Mouse (Mus musculus) heart, postnatal 0 days (tissue): ENCODE measurements at regions not wholly inside any gene's neighbourhood (a gene's known extent, or its start where the extent isn't known, plus 50 kb on each side); places are given as distances from the start of the nearest gene placed in this dataset.
A peak's percentile ranks its signal among the peaks of the same experiment; 100 is the strongest.

Experiments
- ATAC-seq: fragments of 200-750 bp; cut with Nextera tagmentation; 2 replicates; pipeline ENCODE4 v1.8.0; 2017; ENCODE audit warnings: low read depth, moderate number of reproducible peaks, moderate library complexity; ENCODE audit not compliant: insufficient read depth
- DNase-seq: peaks from one replicate; pipeline ENCODE4 v3.0.0-alpha.2; 2016; ENCODE audit warnings: low spot score
- H3K27ac ChIP-seq: fragments of 300-500 bp; sonication (generic); 2 replicates; pipeline ENCODE4 v1.5.1; 2014; ENCODE audit warnings: low read depth, mild to moderate bottlenecking
- H3K27me3 ChIP-seq: fragments of 300-500 bp; sonication (generic); 2 replicates; pipeline ENCODE4 v1.6.1; 2014; ENCODE audit warnings: low read length, mixed read lengths; ENCODE audit not compliant: control insufficient read depth, insufficient read depth
- H3K36me3 ChIP-seq: fragments of 300-500 bp; sonication (generic); replicated peaks from 2 replicates; pipeline ENCODE4 v1.6.1; 2014; ENCODE audit warnings: low read length, mixed read lengths; ENCODE audit not compliant: control insufficient read depth, insufficient read depth
- H3K4me1 ChIP-seq: fragments of 300-500 bp; sonication (generic); 2 replicates; pipeline ENCODE4 v1.6.1; 2014; ENCODE audit warnings: antibody characterized with exemption; ENCODE audit not compliant: control insufficient read depth, insufficient read depth
- H3K4me2 ChIP-seq: fragments of 300-500 bp; sonication (generic); 2 replicates; pipeline ENCODE4 v1.6.1; 2014; ENCODE audit warnings: low read depth, mild to moderate bottlenecking, low read length, moderate library complexity
- H3K4me3 ChIP-seq: fragments of 300-500 bp; sonication (generic); 2 replicates; pipeline ENCODE4 v1.5.1; 2014; ENCODE audit warnings: low read depth, low read length
- H3K9ac ChIP-seq: fragments of 300-500 bp; sonication (generic); replicated peaks from 2 replicates; pipeline ENCODE4 v1.6.1; 2014; ENCODE audit warnings: low read depth, low read length, mixed read lengths
- H3K9me3 ChIP-seq: fragments of 300-500 bp; sonication (generic); replicated peaks from 2 replicates; pipeline ENCODE4 v1.6.1; 2016; ENCODE audit warnings: low read length; ENCODE audit not compliant: control insufficient read depth
- CTCF ChIP-seq: IDR thresholded peaks from 2 replicates; pipeline ENCODE4 v1.5.1; 2016; ENCODE audit warnings: antibody characterized with exemption, control low read depth, low read depth
- EP300 ChIP-seq: IDR thresholded peaks from 2 replicates; pipeline ENCODE4 v1.6.1; 2016; ENCODE audit warnings: antibody characterized with exemption, low read depth
- WGBS: fragments of 180-500 bp; shearing (Covaris S2); extraction: QIAGEN DNeasy Blood & Tissue Kit; methylation state at CpG from one replicate; pipeline ENCODE4 v1.1.7; 2014; 5-methylcytosine and 5-hydroxymethylcytosine counted together

DNA sequence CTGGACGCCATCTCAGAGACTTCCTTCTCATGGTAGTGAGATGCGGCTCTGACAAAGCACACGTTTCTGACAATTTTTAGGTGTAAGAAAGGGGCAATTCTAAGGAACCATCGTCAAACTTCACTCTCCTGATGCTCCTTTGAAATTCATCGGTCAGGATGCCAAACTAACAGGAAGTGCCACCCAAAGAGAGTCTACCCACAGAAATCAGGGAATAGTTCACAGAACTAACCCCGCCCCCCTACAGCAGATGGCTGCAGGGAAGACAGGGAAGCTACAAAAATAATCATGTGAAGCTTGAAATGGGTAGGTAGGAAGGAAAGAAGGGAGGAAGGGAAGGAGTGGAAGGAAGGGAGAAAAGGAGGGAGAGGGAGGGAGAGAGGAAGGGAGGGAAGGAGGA is 240.1 kb upstream of the Eif4g2 start:
- H3K4me1 ChIP-seq, result no peaks in the 10 kb centered on the region
- 77% methylated on average over 6 of the region's 6 CpGs for WGBS

DNA sequence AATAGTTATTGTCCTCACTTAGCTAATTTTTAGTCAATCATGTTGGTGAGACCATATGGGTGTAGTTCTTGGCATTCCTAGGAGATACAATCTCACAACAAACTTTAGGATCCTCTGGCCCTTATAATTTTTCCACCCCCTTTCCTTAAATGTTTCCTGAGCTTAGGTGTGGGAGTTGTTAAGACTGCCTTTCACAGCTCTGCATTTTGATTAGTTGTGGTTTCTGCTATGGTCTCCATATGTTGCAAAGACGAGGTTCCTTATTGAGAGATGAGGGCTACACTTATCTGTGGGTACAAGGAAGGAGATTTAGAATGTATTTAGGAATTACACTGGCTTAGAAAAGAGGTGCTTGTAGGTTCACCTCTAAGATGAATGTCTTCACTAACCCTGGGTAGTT is 237.1 kb upstream of the Eif4g2 start:
- TF ChIP-seq EP300 (no peak), CTCF (no peak)
- H3K36me3 ChIP-seq, result no peaks in the 10 kb centered on the region
- H3K27ac ChIP-seq, result no peak overlapping the region
- no peak for ATAC-seq
- 67% methylated on average over 1 of the region's 1 CpGs for WGBS
- H3K9me3 ChIP-seq, result no peaks in the 10 kb centered on the region
- DNase-seq, result no peak
- H3K27me3 ChIP-seq, result no peaks in the 10 kb centered on the region
- H3K4me1 ChIP-seq, result no peaks in the 10 kb centered on the region
- no peak overlapping the region for H3K9ac ChIP-seq
- no peak overlapping the region for H3K4me3 ChIP-seq
- H3K4me2 ChIP-seq, result no peak overlapping the region

More for the DNA sequence above, 240.1 kb upstream of the Eif4g2 start:
- Histone ChIP-seq H3K4me3 (no peak overlapping the region), H3K9ac (no peak overlapping the region), H3K27me3 (no peaks in the 10 kb centered on the region), H3K36me3 (no peaks in the 10 kb centered on the region), H3K27ac (no peak overlapping the region), H3K9me3 (0 out of 2 replicates have a peak, but pooled peaks cover 6% of the 10 kb centered on the region), H3K4me2 (no peak overlapping the region)
- DNase-seq, result no peak
- no peak for ATAC-seq
- TF ChIP-seq EP300 (no peak), CTCF (no peak)

DNA sequence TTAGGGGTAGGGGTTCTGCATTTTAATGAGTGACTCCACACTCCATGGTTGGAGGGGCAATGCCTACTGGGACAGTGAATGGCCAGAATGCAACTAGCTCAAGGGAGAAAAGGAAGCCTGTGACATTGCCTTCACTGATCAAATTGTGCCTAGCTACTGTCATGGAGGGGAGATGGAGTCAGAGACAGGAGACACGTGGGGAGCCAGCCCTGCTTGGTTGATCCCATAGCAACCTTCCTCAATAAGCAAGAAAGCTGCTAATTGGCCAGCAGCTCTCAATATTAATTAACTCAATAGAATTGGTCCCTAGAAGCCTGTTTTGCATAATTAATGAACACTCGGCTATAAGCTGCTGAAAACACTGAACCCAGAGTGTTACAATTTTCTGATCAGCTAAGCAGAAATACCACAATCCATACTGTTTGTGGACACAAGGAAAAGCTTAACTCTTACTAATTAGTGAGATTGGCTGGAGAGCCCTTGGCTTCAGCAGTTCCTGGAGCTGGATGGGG is 233.7 kb upstream of the Eif4g2 start:
- no peaks in the 10 kb centered on the region for H3K27me3 ChIP-seq
- no peak for ATAC-seq
- WGBS, result 72% methylated on average over 2 of the region's 2 CpGs
- no peak for DNase-seq
- TF ChIP-seq EP300 (no peak), CTCF (no peak)
- H3K4me3 ChIP-seq, result no peak overlapping the region
- H3K9me3 ChIP-seq, result peaks cover 4% of the 10 kb centered on the region; the same call in 1 of the 2 replicates
- H3K27ac ChIP-seq, result no peak overlapping the region
- no peaks in the 10 kb centered on the region for H3K36me3 ChIP-seq
- H3K4me1 ChIP-seq, result no peaks in the 10 kb centered on the region
- no peak overlapping the region for H3K9ac ChIP-seq
- H3K4me2 ChIP-seq, result no peak overlapping the region

DNA sequence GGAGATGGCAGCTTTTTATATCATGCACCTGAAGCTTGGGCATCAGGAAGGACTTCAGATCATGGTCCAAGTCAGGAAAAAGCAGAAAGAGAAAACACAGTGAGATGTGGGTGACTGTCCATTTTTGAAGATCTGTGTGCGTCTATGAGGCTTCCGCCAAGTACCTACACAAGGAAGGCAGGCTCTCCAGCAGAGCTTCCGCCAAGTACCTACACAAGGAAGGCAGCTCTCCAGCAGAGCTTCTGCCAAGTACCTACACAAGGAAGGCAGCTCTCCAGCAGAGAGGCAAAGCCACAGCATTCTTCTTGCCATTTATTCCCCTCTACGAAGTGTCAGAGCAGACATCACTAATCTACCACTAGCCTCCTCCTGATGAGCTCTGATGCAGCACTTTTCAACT is 231.1 kb upstream of the Eif4g2 start:
- ATAC-seq (no peak), DNase-seq (no peak)
- Histone ChIP-seq H3K9me3 (peaks cover 10% of the 10 kb centered on the region; the same call in 1 of the 2 replicates), H3K4me1 (no peaks in the 10 kb centered on the region), H3K36me3 (no peaks in the 10 kb centered on the region), H3K9ac (no peak overlapping the region), H3K4me2 (no peak overlapping the region), H3K4me3 (no peak overlapping the region), H3K27me3 (no peaks in the 10 kb centered on the region), H3K27ac (no peak overlapping the region)
- TF ChIP-seq EP300 (no peak), CTCF (no peak)
- 88% methylated on average over 4 of the region's 4 CpGs for WGBS

- Histone ChIP-seq H3K4me2 (no peak overlapping the region), H3K27ac (no peak overlapping the region), H3K4me1 (no peaks in the 10 kb centered on the region), H3K4me3 (no peak overlapping the region), H3K9ac (no peak overlapping the region), H3K9me3 (0 out of 2 replicates have a peak, but pooled peaks cover 3% of the 10 kb centered on the region), H3K36me3 (no peaks in the 10 kb centered on the region), H3K27me3 (no peaks in the 10 kb centered on the region)
- ATAC-seq, result no peak
- DNase-seq, result no peak
- peak; percentile 20; the same call in 1 of the 2 replicates for TF ChIP-seq CTCF
- TF ChIP-seq EP300, result no peak
Observed at GRCm38 (mm10) chr7:111305196-111305595, 222.4 kb upstream of the Eif4g2 start.
